Mouse (Mus musculus): ENCODE measurements around the gene Prkx.
A peak's percentile ranks its signal among the peaks of the same experiment; 100 is the strongest.

The Prkx gene

GRCm38 (mm10) chrX:77796238-77796835 is at the start of gene Prkx:
TSS of gene Prkx (minus strand) at chrX:77796278.
- peak in 1 of 2 experiments; percentile 70 for DNase-seq

GRCm38 (mm10) chrX:77812031-77812430 is 16.0 kb upstream of the Prkx start:
- DNase-seq, result no peak

GRCm38 (mm10) chrX:77810608-77811206 is 14.6 kb upstream of the Prkx start:
- DNase-seq, result peak; percentile 50 to 81

DNA sequence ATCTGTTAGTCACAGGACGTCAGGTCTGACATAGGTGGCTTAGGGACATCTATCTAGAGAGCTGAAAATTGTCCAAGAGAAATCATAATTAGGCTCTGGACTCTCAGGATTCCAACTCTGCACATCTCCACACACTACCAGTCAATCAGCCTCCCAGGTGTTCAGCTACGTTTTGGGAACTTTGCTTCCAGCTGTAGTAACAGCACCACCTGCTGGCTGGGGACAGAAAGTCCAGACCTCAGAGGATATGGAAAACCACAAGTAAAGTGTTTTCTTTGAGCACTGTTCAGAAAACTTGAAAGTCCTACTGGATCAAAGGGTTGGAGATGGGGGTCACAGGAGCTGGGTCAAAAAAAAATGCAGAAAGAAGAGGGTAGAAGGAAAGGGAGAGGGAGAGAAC is 12.5 kb upstream of the Prkx start:
- peak; percentile 55 to 72 for DNase-seq

- no peak for DNase-seq
Observed at GRCm38 (mm10) chrX:77802293-77802692, 6.2 kb upstream of the Prkx start.

GRCm38 (mm10) chrX:77801543-77801942 is 5.5 kb upstream of the Prkx start:
- DNase-seq, result no peak

DNA sequence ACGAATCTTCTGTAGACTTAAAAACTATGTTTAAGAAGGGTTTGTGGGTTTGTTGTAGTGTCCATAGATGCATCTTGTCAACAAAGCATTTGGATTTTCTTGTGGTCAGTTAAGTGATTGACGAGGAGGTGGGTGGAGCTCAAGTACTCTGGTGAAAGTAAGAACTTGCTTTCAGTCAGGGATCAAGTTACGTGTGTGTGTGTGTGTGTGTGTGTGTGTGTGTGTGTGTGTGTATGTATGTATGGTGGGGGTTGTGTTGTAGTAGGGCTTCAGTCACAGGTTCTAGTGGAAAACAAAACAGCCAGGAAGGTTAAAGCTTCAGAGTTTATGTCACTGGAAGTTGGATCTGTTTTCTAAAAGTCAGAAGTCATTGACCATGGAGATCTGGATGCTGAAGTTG is 3.5 kb upstream of the Prkx start:
- no peak for DNase-seq

DNA sequence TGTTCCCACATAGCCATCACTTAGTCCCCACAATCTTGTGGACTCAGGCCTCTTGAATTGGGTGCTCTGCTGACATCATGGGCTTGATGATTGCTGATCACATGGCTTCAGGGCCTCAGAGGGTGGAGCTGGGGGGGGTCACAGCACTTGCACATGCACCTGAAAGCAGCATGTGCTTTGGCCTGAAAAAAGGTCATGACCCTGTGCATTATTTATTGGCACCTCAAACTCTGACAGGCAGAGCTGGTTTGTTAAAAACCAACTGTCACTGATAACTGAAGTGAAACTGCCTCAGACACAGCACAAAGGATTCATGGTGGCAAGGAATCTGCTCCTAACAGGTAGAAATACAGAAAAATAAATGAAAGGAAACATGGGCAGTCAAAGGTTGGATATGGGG is 1.7 kb upstream of the Prkx start:
- DNase-seq, result no peak

DNA sequence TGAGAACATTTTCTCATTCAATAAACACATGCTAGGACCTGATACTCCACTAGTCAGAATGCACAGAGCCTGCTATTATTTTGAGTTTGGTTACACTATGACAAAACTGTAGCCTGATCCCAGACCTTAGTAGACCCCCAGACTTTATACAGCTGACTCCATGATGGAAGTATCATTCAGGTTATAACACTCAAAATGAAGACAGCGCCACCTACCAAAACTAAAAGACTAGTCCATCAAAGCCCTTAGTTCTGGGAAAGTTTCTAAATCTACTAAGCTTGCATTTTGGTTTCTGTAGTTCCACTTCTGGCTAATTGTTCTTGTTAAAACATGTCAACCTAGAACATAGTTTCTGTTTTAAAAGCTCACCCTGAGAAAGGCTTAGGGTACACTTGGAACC is 838 bp upstream of the Prkx start:
- DNase-seq, result no peak

- peak; percentile 91 to 94 for DNase-seq
Observed at GRCm38 (mm10) chrX:77795858-77796174, 262 bp downstream of the Prkx start.

DNA sequence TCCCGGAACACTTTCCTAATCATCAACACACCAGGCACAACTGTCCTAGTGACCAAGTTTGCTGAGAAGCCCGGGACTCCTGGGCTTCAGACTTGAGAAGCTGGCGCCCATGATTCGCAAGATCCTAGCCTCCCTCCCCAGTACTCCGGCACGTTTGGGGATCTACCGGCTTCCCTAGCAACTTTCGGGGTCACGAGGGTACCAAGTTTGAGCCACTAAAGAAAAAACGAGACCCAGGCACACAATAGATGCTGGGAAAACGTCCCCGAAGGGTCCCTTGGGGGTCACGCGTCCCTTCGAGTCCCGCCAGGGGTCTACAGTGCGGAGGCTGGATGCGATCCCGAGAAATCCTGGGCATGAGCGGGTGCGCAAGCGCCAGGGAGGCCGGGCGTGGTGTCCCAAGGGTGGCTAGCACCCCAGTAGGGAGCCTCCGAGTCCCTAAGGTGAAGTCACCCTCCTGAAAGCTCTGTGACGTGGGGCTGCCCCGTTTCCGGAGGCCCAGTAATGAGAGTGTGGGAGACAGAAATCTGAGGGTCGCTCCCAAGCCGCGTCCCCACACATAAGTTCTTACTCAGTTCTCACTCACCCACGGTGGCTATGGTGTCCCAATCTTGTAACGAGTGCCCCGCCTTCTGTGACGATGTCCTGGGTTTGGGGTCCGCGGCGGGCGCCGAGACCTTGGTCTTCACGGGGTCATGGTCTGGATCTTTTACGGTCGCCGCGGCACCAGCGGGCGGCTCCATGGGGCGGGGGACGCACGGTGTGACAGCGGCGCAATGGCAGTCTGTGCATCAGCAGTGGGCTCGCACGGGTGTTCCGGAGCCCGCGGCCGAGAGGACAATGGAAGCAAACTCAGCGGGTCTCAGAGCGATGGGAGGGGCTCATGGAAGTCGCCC is 868 bp downstream of the Prkx start:
- peak in 1 of 2 experiments; percentile 29 for DNase-seq

DNA sequence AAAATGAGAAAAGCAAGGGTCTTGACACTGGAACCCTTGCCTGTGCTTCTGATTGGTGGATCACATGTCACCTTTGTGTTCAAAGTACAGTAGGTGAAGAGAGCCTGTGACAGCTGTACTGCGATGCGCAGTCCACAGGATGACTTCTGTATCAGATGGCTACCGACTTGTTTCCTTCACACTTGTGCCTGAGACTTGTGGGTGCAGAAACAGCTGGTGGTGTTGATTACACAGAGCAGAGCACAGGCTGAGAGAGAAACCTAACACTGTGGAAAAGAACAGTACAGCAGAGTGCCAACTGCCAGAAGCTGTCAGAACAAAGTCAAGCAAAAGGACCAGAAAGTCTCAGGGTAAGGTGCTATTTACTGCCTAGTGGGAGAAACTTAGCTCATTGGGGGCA is 7.4 kb downstream of the Prkx start:
- DNase-seq, result no peak

- no peak for DNase-seq
Observed at GRCm38 (mm10) chrX:77786354-77786753, 9.7 kb downstream of the Prkx start.

DNA sequence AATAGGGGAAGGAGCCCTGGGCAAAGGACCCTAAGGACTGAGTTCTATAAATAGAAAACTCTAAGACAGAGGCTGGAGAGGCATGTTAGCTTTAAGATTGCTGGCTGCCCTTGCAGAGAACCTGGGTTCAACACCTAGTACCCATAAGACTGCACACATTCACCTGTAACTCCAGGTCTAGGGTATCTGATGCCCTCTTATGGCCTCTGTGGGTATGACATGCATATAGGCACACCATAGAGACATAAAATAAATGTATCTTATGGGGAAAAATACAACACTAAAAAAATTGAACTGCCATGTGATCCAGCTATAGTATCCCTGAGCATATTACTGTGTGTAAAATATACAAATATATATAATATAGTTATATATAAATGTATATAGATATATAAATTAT is 18.3 kb downstream of the Prkx start:
- DNase-seq, result no peak

GRCm38 (mm10) chrX:77765153-77765552 is 30.9 kb downstream of the Prkx start:
- DNase-seq, result no peak

GRCm38 (mm10) chrX:77744260-77744659 is 51.8 kb downstream of the Prkx start:
- DNase-seq, result no peak

- DNase-seq, result peak; percentile 14 to 44
Observed at GRCm38 (mm10) chrX:77741383-77741782, 54.7 kb downstream of the Prkx start.

DNA sequence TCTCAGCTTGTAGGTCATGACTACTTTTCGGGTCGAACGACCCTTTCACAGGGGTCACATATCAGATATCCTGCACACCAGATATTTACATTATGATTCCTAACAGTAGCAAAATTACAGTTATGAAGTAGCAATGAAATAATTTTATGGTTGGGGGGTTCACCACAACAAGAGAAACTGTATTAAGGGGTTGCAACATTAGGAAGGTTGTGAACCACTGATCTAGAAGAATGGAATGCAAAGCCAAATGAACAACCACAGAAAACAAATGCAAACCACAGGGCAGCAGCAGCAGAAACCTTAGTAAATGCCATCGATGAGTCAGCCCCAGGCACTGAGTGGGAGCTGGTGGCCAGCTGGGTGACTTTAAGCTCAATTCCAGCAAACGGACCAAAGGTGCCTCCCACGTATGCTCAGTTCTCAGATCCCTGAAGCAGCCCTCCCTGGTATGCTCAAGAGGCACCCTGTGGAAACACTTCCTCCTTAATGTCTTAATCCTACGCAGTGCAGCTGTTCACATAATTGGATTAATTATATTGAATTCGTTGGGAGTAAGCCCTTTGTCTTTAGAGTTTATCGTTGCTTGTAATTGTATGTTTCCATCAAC is 62.0 kb downstream of the Prkx start:
- peak; percentile 11 to 44 for DNase-seq

- peak; percentile 16 to 53 for DNase-seq
Observed at GRCm38 (mm10) chrX:77720298-77720697, 75.8 kb downstream of the Prkx start.
